Mouse (Mus musculus) B cell, adult (primary cell): Measurements from ENCODE around the gene Dpy19l1. TPM values are rescaled to one million over a fixed set of nuclear protein-coding genes. Genes with fewer than 3 reads are reported as not detected.

Experiments
- total RNA-seq: library from RNA; stranded (reverse); gene quantifications from 4 replicates; pipeline ENCODE4 v1.2.4, GENCODE M21; 2023; ENCODE audit not compliant: inconsistent age

Dpy19l1 gene
- 6.4 to 11.3 TPM (median 9.3 TPM) in 4 replicates for total RNA-seq

DNA sequence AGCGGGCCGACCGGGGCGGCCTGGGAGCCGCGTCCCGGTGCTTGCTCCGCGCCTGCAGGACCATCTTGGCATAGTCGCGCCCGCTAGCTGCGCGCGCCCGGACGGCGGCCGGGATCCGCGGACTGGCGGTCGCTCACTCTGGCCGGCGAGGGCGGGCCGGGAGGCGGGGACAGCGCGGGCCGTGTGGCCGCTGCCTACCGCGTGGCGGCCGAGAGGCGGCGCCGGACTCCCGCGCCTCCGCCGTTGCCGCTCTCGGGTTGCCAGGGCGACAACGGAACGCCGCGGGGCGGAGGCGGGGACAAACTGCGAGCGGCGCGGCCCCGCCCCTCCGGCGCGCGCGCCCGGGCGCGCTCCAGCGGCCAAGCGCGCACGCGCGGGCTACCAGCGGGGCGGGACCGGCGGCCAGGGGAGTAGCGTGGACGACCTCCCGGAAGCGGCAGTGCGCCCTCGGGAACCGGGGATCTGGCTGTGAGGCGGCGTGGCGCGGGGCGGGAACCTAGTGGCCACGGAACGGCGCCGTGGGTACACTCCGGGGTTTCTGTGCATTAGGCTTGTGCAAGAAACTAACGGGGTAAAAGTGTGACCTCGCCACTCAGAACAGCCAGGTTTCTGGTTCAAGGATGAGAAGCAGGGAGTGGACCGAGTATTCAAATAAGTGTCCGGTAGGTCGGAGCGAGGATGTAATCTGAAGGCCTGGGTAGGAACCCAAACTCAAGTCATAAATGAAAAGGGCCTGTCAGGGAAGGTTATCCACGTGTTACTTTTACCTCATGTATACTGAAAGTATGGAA lies at the start of gene Dpy19l1:
Gene Dpy19l1 (minus strand): TSS at position 74 of the 791 bp plus-strand sequence.

Other genes with a start within 250 kb of the Dpy19l1 start
- gene Cypt4, start 122.1 kb upstream of the Dpy19l1 start, total RNA-seq: not detected in 4 replicates
- not detected in 4 replicates for gene Dpy19l2, start 193.2 kb upstream of the Dpy19l1 start, total RNA-seq